Comparison of ENCODE assay signal across 8 mouse cellular contexts in genomic region chr17:29093110-29093952, GRCm38 (mm10). TPM values are rescaled to one million over a fixed set of nuclear protein-coding genes. Genes with fewer than 3 reads are reported as not detected.
DNase-seq lines count a peak whose midpoint lies in the region; ATAC-seq and TF ChIP-seq lines count a peak whose summit lies in the region.

No protein-coding gene starts in this region.

- H3K27me3 ChIP-seq in hindbrain, postnatal 0 days (ENCODE audit: insufficient read depth, low read length), result no peaks in the 10 kb centered on the region
- H3K27me3 ChIP-seq in megakaryocyte, embryonic 14.5 days (replicated peaks), result no peaks in the 10 kb centered on the region

- DNase-seq in adipocyte (ENCODE audit: low spot score), result peak; percentile 93
- peak; percentile 95 for DNase-seq in gastrocnemius, adult 2 months
- peak; percentile 90 for DNase-seq in hindbrain, postnatal 0 days (ENCODE audit: low spot score)
- DNase-seq in left cerebral cortex, adult 9 months (ENCODE audit: low spot score in 2 of 2), result peak; percentile 63 to 79
- DNase-seq in right cerebral cortex, postnatal 10 days (ENCODE audit: low spot score in 2 of 2), result peak; percentile 87 to 89
- peak; percentile 89 for DNase-seq in urinary bladder, postnatal 25 days (ENCODE audit: low spot score)

- intact Hi-C loops in gastrocnemius, adult 2 months (cut with DNase I), result loop anchor here (2.0 kb wide), 1 partner anchor 37 kb away; no protein-coding TSS in a partner anchor

- TF ChIP-seq CTCF in gastrocnemius, adult 2 months (IDR thresholded peaks at IDR 0.05), result no peak
- no peak for TF ChIP-seq CTCF in hindbrain, postnatal 0 days (IDR thresholded peaks at IDR 0.05; ENCODE audit: low read depth)

- H3K9me3 ChIP-seq in hindbrain, postnatal 0 days (ENCODE audit: low read length), result no peaks in the 10 kb centered on the region
- peaks cover 4% of the 10 kb centered on the region; the same call in 1 of the 2 replicates for H3K9me3 ChIP-seq in megakaryocyte, embryonic 14.5 days

- peak overlapping the region; percentile 87 for H3K27ac ChIP-seq in gastrocnemius, adult 2 months
- H3K27ac ChIP-seq in hindbrain, postnatal 0 days, result peak overlapping the region; percentile 82

- peak overlapping the region; percentile 87 for H3K4me2 ChIP-seq in hindbrain, postnatal 0 days (ENCODE audit: low read depth, low read length)

- peak overlapping the region; percentile 87 for H3K9ac ChIP-seq in hindbrain, postnatal 0 days (replicated peaks; ENCODE audit: low read length)

- peak; percentile 72 for ATAC-seq in common myeloid progenitor, adult 5-6 weeks (replicated peaks; ENCODE audit: low read depth, poor library complexity, severe bottlenecking)
- peak; percentile 76 for ATAC-seq in hindbrain, postnatal 0 days

- H3K36me3 ChIP-seq in hindbrain, postnatal 0 days (ENCODE audit: insufficient read depth, low read length), result no peaks in the 10 kb centered on the region; the same call in 1 of the 2 replicates
- peaks cover 34% of the 10 kb centered on the region for H3K36me3 ChIP-seq in megakaryocyte, embryonic 14.5 days (replicated peaks; ENCODE audit: low read length)

- H3K4me1 ChIP-seq in hindbrain, postnatal 0 days (ENCODE audit: insufficient read depth, low read length), result no peaks in the 10 kb centered on the region
- peaks cover 61% of the 10 kb centered on the region for H3K4me1 ChIP-seq in megakaryocyte, embryonic 14.5 days

- WGBS in hindbrain, postnatal 0 days, result 8% methylated on average over 36 of the region's 36 CpGs

- H3K4me3 ChIP-seq in gastrocnemius, adult 2 months, result peak overlapping the region; percentile 75
- peak overlapping the region; percentile 69 for H3K4me3 ChIP-seq in hindbrain, postnatal 0 days (ENCODE audit: low read length)
- H3K4me3 ChIP-seq in megakaryocyte, embryonic 14.5 days (replicated peaks), result peak overlapping the region; percentile 100

RNA-seq across cellular contexts. Expression of gene Cdkn1a, which starts 2.6 kb away (rescaled TPM):
- total RNA-seq in common myeloid progenitor, adult 5-6 weeks (2017), result 3.7 and 7.9 TPM in 2 replicates
- total RNA-seq in gastrocnemius, adult 2 months (2021), result 100 to 1,000 TPM in 1 of 2 experiments, 10 to 100 TPM in 1; 32.6 to 103 TPM
- total RNA-seq in hindbrain, postnatal 0 days (2014; rRNA removed), result 48.9 and 50.0 TPM in 2 replicates
- 242 and 257 TPM in 2 replicates for polyA plus RNA-seq in hindbrain, postnatal 0 days (2015; fragmentation: Nextera tagmentation; extraction: Ambion mirVana)
- 228 and 253 TPM in 2 replicates for polyA plus RNA-seq in megakaryocyte, embryonic 14.5 days (2012; ENCODE audit: insufficient read depth, low replicate concordance)

RNA-seq across cellular contexts. Expression of gene Rab44, which starts 20.6 kb away (rescaled TPM):
- 147 and 213 TPM in 2 replicates for total RNA-seq in common myeloid progenitor, adult 5-6 weeks (2017)
- under 1 TPM in 1 of 2 experiments, not detected in 1; 0.59 TPM for total RNA-seq in gastrocnemius, adult 2 months (2021)
- total RNA-seq in hindbrain, postnatal 0 days (2014; rRNA removed), result 1.2 TPM in 2 replicates
- polyA plus RNA-seq in hindbrain, postnatal 0 days (2015; fragmentation: Nextera tagmentation; extraction: Ambion mirVana), result 0.05 and 0.20 TPM in 2 replicates
- polyA plus RNA-seq in megakaryocyte, embryonic 14.5 days (2012; ENCODE audit: insufficient read depth, low replicate concordance), result 3.4 and 22.3 TPM in 2 replicates

Comparison
In these comparisons a context has a peak if more than half of its experiments do, and no peak if none do; other contexts are left out.
1. Peak in every context shown above with its lines: DNase-seq, ATAC-seq, H3K4me3 ChIP-seq and H3K27ac ChIP-seq.
2. RNA of gene Rab44, which starts 20.6 kb away (total RNA-seq): 147 to 213 TPM in common myeloid progenitor, adult 5-6 weeks; 1.2 TPM in hindbrain, postnatal 0 days and 0.59 TPM in gastrocnemius, adult 2 months; every median in the first group is over 10 times any median in the second.